8 mouse cellular contexts compared by ENCODE assay signal in genomic region chr7:122465823-122466549, GRCm38 (mm10).
DNase-seq lines count a peak whose midpoint lies in the region; ATAC-seq and TF ChIP-seq lines count a peak whose summit lies in the region.

No protein-coding gene starts in this region.

- no peaks in the 10 kb centered on the region for H3K4me1 ChIP-seq in heart, postnatal 0 days (ENCODE audit: control insufficient read depth, insufficient read depth)
- H3K4me1 ChIP-seq in heart, embryonic 10.5 days = 0 out of 2 replicates have a peak, but pooled peaks cover 3% of the 10 kb centered on the region
- peaks cover 3% of the 10 kb centered on the region; the same call in 1 of the 2 replicates for H3K4me1 ChIP-seq in thymus, adult 2 months (replicated peaks; ENCODE audit: control insufficient read depth, insufficient read depth, low read length)
- no peaks in the 10 kb centered on the region for H3K4me1 ChIP-seq in midbrain, postnatal 0 days (ENCODE audit: insufficient read depth, low read length)

- no peak overlapping the region for H3K27ac ChIP-seq in heart, postnatal 0 days (ENCODE audit: low read depth)
- H3K27ac ChIP-seq in heart, embryonic 10.5 days = no peak overlapping the region
- no peak overlapping the region for H3K27ac ChIP-seq in thymus, adult 2 months (ENCODE audit: control insufficient read depth, insufficient read depth, low read length)
- no peak overlapping the region for H3K27ac ChIP-seq in midbrain, postnatal 0 days (ENCODE audit: low read depth, low read length)

- H3K9me3 ChIP-seq in heart, postnatal 0 days (replicated peaks; ENCODE audit: control insufficient read depth, low read length) = no peaks in the 10 kb centered on the region
- no peaks in the 10 kb centered on the region for H3K9me3 ChIP-seq in heart, embryonic 10.5 days
- no peaks in the 10 kb centered on the region for H3K9me3 ChIP-seq in midbrain, postnatal 0 days (ENCODE audit: low read length)

- peak; percentile 72 for TF ChIP-seq CTCF in heart, postnatal 0 days (IDR thresholded peaks at IDR 0.05; ENCODE audit: low read depth)
- TF ChIP-seq CTCF in thymus, adult 2 months (IDR thresholded peaks at IDR 0.05; ENCODE audit: borderline replicate concordance, control insufficient read depth, extremely low read depth, insufficient read depth, low read length, poor library complexity) = no peak
- peak; percentile 89 for TF ChIP-seq CTCF in midbrain, postnatal 0 days (IDR thresholded peaks at IDR 0.05)

- no peak for DNase-seq in heart, postnatal 0 days (ENCODE audit: low spot score)
- DNase-seq in heart, embryonic 10.5 days (ENCODE audit: low spot score) = no peak
- DNase-seq in thymus, postnatal 25 days = peak; percentile 21
- DNase-seq in thymus, adult 2 months = no peak
- DNase-seq in forelimb bud, embryonic 11.5 days (ENCODE audit: low read depth, low spot score) = peak; percentile 40
- peak; percentile 49 for DNase-seq in midbrain, postnatal 0 days (ENCODE audit: low spot score)
- no peak for DNase-seq in layer of hippocampus, adult 8-10 months (ENCODE audit: low spot score in 2 of 2)
- DNase-seq in right cerebral cortex, postnatal 36 days (ENCODE audit: low spot score in 2 of 2) = no peak

- 36% methylated on average over 8 of the region's 8 CpGs for WGBS in heart, postnatal 0 days
- 50% methylated on average over 8 of the region's 8 CpGs for WGBS in heart, embryonic 10.5 days
- WGBS in thymus, adult 2 months = 15% methylated on average over 8 of the region's 8 CpGs
- WGBS in midbrain, postnatal 0 days = 46% methylated on average over 8 of the region's 8 CpGs

- no peaks in the 10 kb centered on the region for H3K36me3 ChIP-seq in heart, postnatal 0 days (replicated peaks; ENCODE audit: control insufficient read depth, insufficient read depth, low read length)
- no peaks in the 10 kb centered on the region for H3K36me3 ChIP-seq in heart, embryonic 10.5 days
- peaks cover 9% of the 10 kb centered on the region; the same call in 1 of the 2 replicates for H3K36me3 ChIP-seq in thymus, adult 2 months (ENCODE audit: control insufficient read depth, insufficient read depth, low read length)
- H3K36me3 ChIP-seq in midbrain, postnatal 0 days (ENCODE audit: insufficient read depth, low read length) = no peaks in the 10 kb centered on the region

- no peak for TF ChIP-seq POLR2A in thymus, adult 2 months (IDR thresholded peaks at IDR 0.05; ENCODE audit: control insufficient read depth, extremely low read depth, insufficient read depth, low read length, poor library complexity)

- H3K4me2 ChIP-seq in heart, postnatal 0 days (ENCODE audit: low read depth, low read length) = no peak overlapping the region
- H3K4me2 ChIP-seq in midbrain, postnatal 0 days (ENCODE audit: low read depth, low read length, poor library complexity, severe bottlenecking) = no peak overlapping the region

- no peaks in the 10 kb centered on the region for H3K27me3 ChIP-seq in heart, postnatal 0 days (ENCODE audit: control insufficient read depth, insufficient read depth, low read length)
- no peaks in the 10 kb centered on the region for H3K27me3 ChIP-seq in heart, embryonic 10.5 days (ENCODE audit: insufficient read depth, poor library complexity, severe bottlenecking)
- H3K27me3 ChIP-seq in thymus, adult 2 months (ENCODE audit: control insufficient read depth, insufficient read depth, low read length) = no peaks in the 10 kb centered on the region
- H3K27me3 ChIP-seq in midbrain, postnatal 0 days (ENCODE audit: insufficient read depth, low read length) = no peaks in the 10 kb centered on the region

- TF ChIP-seq EP300 in heart, postnatal 0 days (IDR thresholded peaks at IDR 0.05; ENCODE audit: low read depth) = no peak

- no peak overlapping the region for H3K9ac ChIP-seq in heart, postnatal 0 days (replicated peaks; ENCODE audit: low read depth, low read length)
- no peak overlapping the region for H3K9ac ChIP-seq in midbrain, postnatal 0 days (replicated peaks; ENCODE audit: low read length, poor library complexity, severe bottlenecking)

- H3K4me3 ChIP-seq in heart, postnatal 0 days (ENCODE audit: low read depth, low read length) = no peak overlapping the region
- H3K4me3 ChIP-seq in heart, embryonic 10.5 days = no peak overlapping the region
- no peak overlapping the region for H3K4me3 ChIP-seq in thymus, adult 2 months (ENCODE audit: control insufficient read depth, insufficient read depth, low read length)
- no peak overlapping the region for H3K4me3 ChIP-seq in midbrain, postnatal 0 days (ENCODE audit: low read depth, low read length)

- no peak for ATAC-seq in heart, postnatal 0 days (ENCODE audit: insufficient read depth, low read depth)
- ATAC-seq in midbrain, postnatal 0 days (ENCODE audit: low FRiP score) = no peak

Comparison
In these comparisons a context has a peak if more than half of its experiments do, and no peak if none do; other contexts are left out.
1. DNase-seq: peak in thymus, postnatal 25 days (single experiment), forelimb bud, embryonic 11.5 days (single experiment) and midbrain, postnatal 0 days (single experiment); none in heart, postnatal 0 days (single experiment), heart, embryonic 10.5 days (single experiment), thymus, adult 2 months (single experiment), layer of hippocampus, adult 8-10 months (0 of 2) and right cerebral cortex, postnatal 36 days (0 of 2).